Comparison of ENCODE assay signal across 20 mouse cellular contexts in genomic region chr2:118480886-118481285, GRCm38 (mm10). TPM values are rescaled to one million over a fixed set of nuclear protein-coding genes. Genes with fewer than 3 reads are reported as not detected.
DNase-seq lines count a peak whose midpoint lies in the region; ATAC-seq and TF ChIP-seq lines count a peak whose summit lies in the region.
"Had no signal": no experiment of that assay in that cellular context is flagged by ENCODE, and none has a peak within 500 bp of the region (broad histone marks: within the 10 kb centered on the region; RNA-seq: fewer than 3 reads in every experiment).

No protein-coding gene starts in this region.

- no peak overlapping the region for H3K4me3 ChIP-seq in liver, postnatal 0 days (ENCODE audit: low read depth, low read length)
- no peak overlapping the region for H3K4me3 ChIP-seq in liver, embryonic 14.5 days (ENCODE audit: insufficient read depth in 1 of 2, low read depth in 2 of 2, low read length in 2 of 2)
- H3K4me3 ChIP-seq: gastrocnemius, adult 2 months; hindbrain, embryonic 12.5 days; hindbrain, embryonic 15.5 days; intestine, embryonic 15.5 days had no signal

- DNase-seq in cerebellum, adult 11-12 months = peak; percentile 15
- DNase-seq in cerebellum, postnatal 10 days = no peak
- DNase-seq in liver = peak; percentile 71
- no peak for DNase-seq in liver, postnatal 0 days
- DNase-seq in c-Kit-negative CD71-positive TER-119-positive erythroid progenitor cells, embryonic 14.5 days (ENCODE audit: low read depth, low spot score) = peak; percentile 48
- peak in 1 of 3 experiments; percentile 28 for DNase-seq in liver, embryonic 14.5 days (ENCODE audit: low read depth in 3 of 3, low spot score in 3 of 3)
- no peak for DNase-seq in adrenal gland, postnatal 14 days
- DNase-seq in adrenal gland, adult (ENCODE audit: inconsistent age in 2 of 2, low spot score in 1 of 2) = no peak
- DNase-seq: adrenal gland, postnatal 10 days; cerebellum, adult 18-20 months; cerebellum, adult 9-11 months; forebrain, postnatal 0 days; gastrocnemius, adult 2 months; gastrocnemius, postnatal 25 days; heart, adult 18-20 months had no signal

- TF ChIP-seq CTCF in liver, postnatal 0 days (IDR thresholded peaks at IDR 0.05; ENCODE audit: low read depth) = no peak
- no peak for TF ChIP-seq CTCF in liver, embryonic 14.5 days (IDR thresholded peaks at IDR 0.05; ENCODE audit: low read depth)

- no peaks in the 10 kb centered on the region for H3K9me3 ChIP-seq in liver, postnatal 0 days (ENCODE audit: low read length)
- no peaks in the 10 kb centered on the region for H3K9me3 ChIP-seq in liver, embryonic 14.5 days (ENCODE audit: control insufficient read depth, low read length)
- H3K9me3 ChIP-seq: hindbrain, embryonic 12.5 days; hindbrain, embryonic 15.5 days; intestine, embryonic 15.5 days had no signal

- no peak overlapping the region for H3K9ac ChIP-seq in liver, postnatal 0 days (replicated peaks)
- no peak overlapping the region for H3K9ac ChIP-seq in liver, embryonic 14.5 days (replicated peaks)
- H3K9ac ChIP-seq: forebrain, postnatal 0 days; hindbrain, embryonic 12.5 days; hindbrain, embryonic 15.5 days; intestine, embryonic 15.5 days had no signal

- no peak for ATAC-seq in liver, postnatal 0 days
- 0 out of 2 replicates have a peak, but pooled peaks have one; percentile 12 for ATAC-seq in liver, embryonic 14.5 days (ENCODE audit: insufficient read depth)
- ATAC-seq: activated CD4-positive, CD25-positive, alpha-beta regulatory T cell, adult 4 months; forebrain, embryonic 14.5 days; forebrain, postnatal 0 days; intestine, embryonic 15.5 days had no signal

- no peak overlapping the region for H3K27ac ChIP-seq in liver, postnatal 0 days (ENCODE audit: low read depth)
- peak overlapping the region; percentile 7 for H3K27ac ChIP-seq in liver, embryonic 14.5 days
- H3K27ac ChIP-seq: gastrocnemius, adult 2 months; hindbrain, embryonic 12.5 days; intestine, embryonic 15.5 days had no signal

- TF ChIP-seq EP300 in liver, postnatal 0 days (IDR thresholded peaks at IDR 0.05; ENCODE audit: low read depth) = no peak
- TF ChIP-seq EP300 in liver, embryonic 14.5 days (IDR thresholded peaks at IDR 0.05; ENCODE audit: low read depth) = no peak

- peaks cover 14% of the 10 kb centered on the region for H3K4me1 ChIP-seq in liver, postnatal 0 days (ENCODE audit: insufficient read depth)
- peaks cover 5 to 26% of the 10 kb centered on the region in 2 experiments; a peak in 3 of 4 replicates for H3K4me1 ChIP-seq in liver, embryonic 14.5 days (replicated peaks; ENCODE audit: control insufficient read depth in 2 of 2, insufficient read depth in 2 of 2, low read length in 1 of 2)

- WGBS in liver, postnatal 0 days (ENCODE audit: insufficient replicate concordance) = 83% methylated on average over 7 of the region's 7 CpGs
- 79% methylated on average over 7 of the region's 7 CpGs for WGBS in liver, embryonic 14.5 days (ENCODE audit: insufficient replicate concordance)

- no peaks in the 10 kb centered on the region for H3K27me3 ChIP-seq in liver, postnatal 0 days (ENCODE audit: insufficient read depth, low read length)
- no peaks in the 10 kb centered on the region for H3K27me3 ChIP-seq in liver, embryonic 14.5 days (ENCODE audit: control insufficient read depth, insufficient read depth, low read length)
- H3K27me3 ChIP-seq: hindbrain, embryonic 12.5 days; hindbrain, embryonic 15.5 days; intestine, embryonic 15.5 days had no signal

- peaks cover 12% of the 10 kb centered on the region for H3K36me3 ChIP-seq in liver, postnatal 0 days (replicated peaks; ENCODE audit: insufficient read depth, low read length)
- peaks cover 12% of the 10 kb centered on the region for H3K36me3 ChIP-seq in liver, embryonic 14.5 days (replicated peaks; ENCODE audit: control insufficient read depth, insufficient read depth, low read depth)

- H3K4me2 ChIP-seq in liver, postnatal 0 days (ENCODE audit: low read depth, low read length) = no peak overlapping the region
- peak overlapping the region; percentile 31 for H3K4me2 ChIP-seq in liver, embryonic 14.5 days (ENCODE audit: low read depth)
- H3K4me2 ChIP-seq: hindbrain, embryonic 12.5 days; hindbrain, embryonic 15.5 days had no signal

RNA-seq across cellular contexts. Expression of gene Srp14, which starts 1.4 kb away (rescaled TPM):
- 101 and 107 TPM in 2 replicates for polyA plus RNA-seq in liver, postnatal 0 days (2015; fragmentation: Nextera tagmentation; extraction: Ambion mirVana)
- 46.6 and 59.2 TPM in 2 replicates for polyA plus RNA-seq in liver, embryonic 14.5 days (2012; rRNA removed)
- polyA plus RNA-seq in liver, embryonic 14.5 days (2014; fragmentation: Nextera tagmentation; extraction: Ambion mirVana) = 93.7 and 102 TPM in 2 replicates
- 140 and 142 TPM in 2 replicates for total RNA-seq in adrenal gland, postnatal 14 days (2021)

Comparison
In these comparisons a context has a peak if more than half of its experiments do, and no peak if none do; other contexts are left out.
1. DNase-seq: peak in cerebellum, adult 11-12 months (single experiment), liver (single experiment) and c-Kit-negative CD71-positive TER-119-positive erythroid progenitor cells, embryonic 14.5 days (single experiment); none in cerebellum, postnatal 10 days (0 of 2), liver, postnatal 0 days (single experiment), adrenal gland, postnatal 14 days (single experiment) and adrenal gland, adult (0 of 2).